In the genomic region with DNA sequence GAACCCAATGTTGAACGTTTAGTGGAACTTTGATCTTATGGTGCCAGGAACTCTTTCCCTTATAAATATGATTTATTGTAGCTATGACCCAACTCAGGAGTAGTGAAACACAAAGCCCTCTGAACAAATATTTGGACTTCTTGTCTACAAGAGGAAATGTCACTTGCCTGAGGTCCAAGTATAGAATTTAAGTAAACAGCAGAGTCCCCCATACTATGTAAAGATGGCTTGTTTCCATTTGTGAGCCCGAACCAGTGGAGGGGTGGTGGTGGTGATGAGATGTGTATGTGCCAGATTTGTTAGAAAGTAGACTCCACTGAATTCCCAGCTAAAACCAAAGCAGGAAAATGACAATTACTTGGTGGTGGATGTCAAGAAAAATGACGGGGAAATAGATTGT, we compare ENCODE assay signal across 21 mouse cellular contexts.
A peak's percentile ranks its signal among the peaks of the same experiment; 100 is the strongest.
DNase-seq lines count a peak whose midpoint lies in the region; ATAC-seq and TF ChIP-seq lines count a peak whose summit lies in the region.
"Had no signal": no experiment of that assay in that cellular context is flagged by ENCODE, and none has a peak within 500 bp of the region (broad histone marks: within the 10 kb centered on the region; RNA-seq: fewer than 3 reads in every experiment).

No protein-coding gene starts in this region.

- 14% methylated on average over 3 of the region's 3 CpGs for WGBS in lung, embryonic 14.5 days
- 30% methylated on average over 3 of the region's 3 CpGs for WGBS in lung, postnatal 0 days
- WGBS in lung, embryonic 15.5 days, result 23% methylated on average over 3 of the region's 3 CpGs
- WGBS in lung, embryonic 16.5 days, result 25% methylated on average over 3 of the region's 3 CpGs
- 33% methylated on average over 3 of the region's 3 CpGs for WGBS in lung, adult 2 months

- no peak for TF ChIP-seq CTCF in lung, embryonic 14.5 days (IDR thresholded peaks at IDR 0.05; ENCODE audit: low read depth)
- TF ChIP-seq CTCF in lung, postnatal 0 days (IDR thresholded peaks at IDR 0.05), result no peak
- no peak for TF ChIP-seq CTCF in lung, adult 2 months (IDR thresholded peaks at IDR 0.05; ENCODE audit: insufficient read depth, low read length)

- no peak overlapping the region for H3K27ac ChIP-seq in lung, embryonic 14.5 days (ENCODE audit: low read depth)
- no peak overlapping the region for H3K27ac ChIP-seq in lung, postnatal 0 days (ENCODE audit: low read length)
- no peak overlapping the region for H3K27ac ChIP-seq in lung, embryonic 15.5 days
- H3K27ac ChIP-seq in lung, embryonic 16.5 days (ENCODE audit: low read length), result no peak overlapping the region

- no peak overlapping the region for H3K4me3 ChIP-seq in lung, embryonic 14.5 days (ENCODE audit: low read depth, low read length)
- H3K4me3 ChIP-seq in lung, postnatal 0 days (ENCODE audit: low read depth, low read length), result no peak overlapping the region
- no peak overlapping the region for H3K4me3 ChIP-seq in lung, embryonic 15.5 days
- H3K4me3 ChIP-seq in lung, embryonic 16.5 days (ENCODE audit: low read length), result no peak overlapping the region
- no peak overlapping the region for H3K4me3 ChIP-seq in lung, adult 2 months (replicated peaks; ENCODE audit: extremely low read depth, low read depth, low read length)

- H3K4me2 ChIP-seq in lung, embryonic 14.5 days, result no peak overlapping the region
- no peak overlapping the region for H3K4me2 ChIP-seq in lung, postnatal 0 days (replicated peaks; ENCODE audit: low read depth, low read length)
- no peak overlapping the region for H3K4me2 ChIP-seq in lung, embryonic 15.5 days
- no peak overlapping the region for H3K4me2 ChIP-seq in lung, embryonic 16.5 days (ENCODE audit: low read depth, low read length)

- no peak overlapping the region for H3K9ac ChIP-seq in lung, embryonic 14.5 days
- H3K9ac ChIP-seq in lung, postnatal 0 days (replicated peaks; ENCODE audit: low read depth), result no peak overlapping the region
- no peak overlapping the region for H3K9ac ChIP-seq in lung, embryonic 15.5 days
- H3K9ac ChIP-seq in lung, embryonic 16.5 days (ENCODE audit: low read length), result no peak overlapping the region

- peak; percentile 73 for DNase-seq in lung, embryonic 14.5 days
- no peak for DNase-seq in lung, postnatal 0 days (ENCODE audit: low spot score)
- no peak for DNase-seq in lung, postnatal 36 days
- DNase-seq in lung, adult 2 months, result no peak
- DNase-seq: adrenal gland, adult 2 months; adrenal gland, adult 8-10 months; adrenal gland, postnatal 10 days; adrenal gland, postnatal 14 days; adrenal gland, postnatal 25 days; adrenal gland, postnatal 36 days; B cell, adult 2 months; cerebellum, adult 11 months; cerebellum, adult 11-12 months; cerebellum, adult 18-20 months had no signal

- TF ChIP-seq EP300 in lung, postnatal 0 days (IDR thresholded peaks at IDR 0.05), result no peak

- no peaks in the 10 kb centered on the region for H3K36me3 ChIP-seq in lung, embryonic 14.5 days (ENCODE audit: insufficient read depth)
- H3K36me3 ChIP-seq in lung, postnatal 0 days (ENCODE audit: insufficient read depth, low read length), result no peaks in the 10 kb centered on the region
- no peaks in the 10 kb centered on the region for H3K36me3 ChIP-seq in lung, embryonic 15.5 days
- no peaks in the 10 kb centered on the region for H3K36me3 ChIP-seq in lung, embryonic 16.5 days (ENCODE audit: control insufficient read depth, insufficient read depth, low read length)
- H3K36me3 ChIP-seq: G1E had no signal

- ATAC-seq in lung, embryonic 14.5 days (ENCODE audit: insufficient read depth), result peak; percentile 84
- no peak for ATAC-seq in lung, postnatal 0 days
- peak; percentile 86 for ATAC-seq in lung, embryonic 15.5 days (ENCODE audit: borderline replicate concordance, extremely low read depth, low FRiP score, low TSS enrichment)
- peak; percentile 91 for ATAC-seq in lung, embryonic 16.5 days (ENCODE audit: low read depth)
- ATAC-seq: activated CD4-positive, CD25-positive, alpha-beta regulatory T cell, adult 4 months; CD4-positive, CD25-positive, alpha-beta regulatory T cell, adult 4 months; Patski had no signal

- no peak for TF ChIP-seq POLR2A in lung, adult 2 months (IDR thresholded peaks at IDR 0.05; ENCODE audit: borderline replicate concordance, extremely low read depth, low read depth, low read length)

- no peaks in the 10 kb centered on the region for H3K9me3 ChIP-seq in lung, embryonic 14.5 days (ENCODE audit: low read depth, low read length)
- no peaks in the 10 kb centered on the region for H3K9me3 ChIP-seq in lung, postnatal 0 days (ENCODE audit: low read length)
- H3K9me3 ChIP-seq in lung, embryonic 15.5 days, result no peaks in the 10 kb centered on the region
- H3K9me3 ChIP-seq in lung, embryonic 16.5 days (ENCODE audit: control insufficient read depth, low read length), result no peaks in the 10 kb centered on the region

- H3K4me1 ChIP-seq in lung, embryonic 14.5 days (ENCODE audit: insufficient read depth), result no peaks in the 10 kb centered on the region
- no peaks in the 10 kb centered on the region for H3K4me1 ChIP-seq in lung, postnatal 0 days (ENCODE audit: insufficient read depth, low read depth, low read length)
- H3K4me1 ChIP-seq in lung, embryonic 15.5 days, result peaks cover 12% of the 10 kb centered on the region; the same call in 1 of the 2 replicates
- peaks cover 3% of the 10 kb centered on the region; the same call in 1 of the 2 replicates for H3K4me1 ChIP-seq in lung, embryonic 16.5 days (replicated peaks; ENCODE audit: control insufficient read depth, insufficient read depth, low read length)
- no peaks in the 10 kb centered on the region; the same call in 1 of the 2 replicates for H3K4me1 ChIP-seq in lung, adult 2 months (ENCODE audit: control insufficient read depth, insufficient read depth, low read length)

- H3K27me3 ChIP-seq in lung, embryonic 14.5 days (ENCODE audit: insufficient read depth, low read length), result no peaks in the 10 kb centered on the region
- no peaks in the 10 kb centered on the region for H3K27me3 ChIP-seq in lung, postnatal 0 days (replicated peaks; ENCODE audit: insufficient read depth, low read length)
- H3K27me3 ChIP-seq in lung, embryonic 15.5 days, result no peaks in the 10 kb centered on the region
- H3K27me3 ChIP-seq in lung, embryonic 16.5 days (ENCODE audit: control insufficient read depth, insufficient read depth, low read depth, low read length), result no peaks in the 10 kb centered on the region
- H3K27me3 ChIP-seq: CH12.LX, Patski had no signal
